Mouse (Mus musculus): ENCODE data around the gene Scml4. TPM values are rescaled to one million over a fixed set of nuclear protein-coding genes. Genes with fewer than 3 reads are reported as not detected.
A peak's percentile ranks its signal among the peaks of the same experiment; 100 is the strongest.

Gene Scml4
- total RNA-seq, 2 experiments from 2014 or later: 3.6 TPM

- intact Hi-C loops (cut with DNase I): loop anchor here (5.0 kb wide), 2 partner anchors 79 to 281 kb away; partner anchors contain the start of genes Nr2e1 and Ostm1
- Histone ChIP-seq H3K4me3 (no peak overlapping the region), H3K27ac (no peak overlapping the region)
- TF ChIP-seq CTCF (IDR thresholded peaks at IDR 0.05): no peak
- no peak for DNase-seq (ENCODE audit: extremely low spot score in 1 of 2, low spot score in 2 of 2)
These were observed 2.6 kb downstream of the Scml4 start for GRCm38 (mm10) chr10:42862806-42863205.

- intact Hi-C loops (cut with DNase I): loop anchor here (5.0 kb wide), 2 partner anchors 78 to 282 kb away; partner anchors contain the start of genes Nr2e1 and Ostm1
- TF ChIP-seq CTCF (IDR thresholded peaks at IDR 0.05): no peak
These were observed 3.6 kb downstream of the Scml4 start for GRCm38 (mm10) chr10:42863621-42864391.

GRCm38 (mm10) chr10:42864696-42865095, 4.5 kb downstream of the Scml4 start:
- no peak overlapping the region; the same call in 1 of the 2 replicates for H3K4me3 ChIP-seq
- DNase-seq (ENCODE audit: extremely low spot score in 1 of 2, low spot score in 2 of 2): no peak
- H3K27ac ChIP-seq: peak overlapping the region; percentile 59; the same call in 1 of the 2 replicates
- TF ChIP-seq CTCF (IDR thresholded peaks at IDR 0.05): no peak
- intact Hi-C loops (cut with DNase I): loop anchor here (5.0 kb wide), 2 partner anchors 78 to 282 kb away; partner anchors contain the start of genes Nr2e1 and Ostm1

More at GRCm38 (mm10) chr10:42863621-42864391, 3.6 kb downstream of the Scml4 start:
- peak overlapping the region; percentile 59 for H3K27ac ChIP-seq
- peak overlapping the region; percentile 46 for H3K4me3 ChIP-seq
- DNase-seq (ENCODE audit: extremely low spot score in 1 of 2, low spot score in 2 of 2): peak; percentile 64 to 69

- intact Hi-C loops (cut with DNase I): no loop called here
These were observed 8.2 kb downstream of the Scml4 start for GRCm38 (mm10) chr10:42868416-42868815.

GRCm38 (mm10) chr10:42869467-42869866, 9.3 kb downstream of the Scml4 start:
- no peak overlapping the region for H3K4me3 ChIP-seq
- no peak overlapping the region for H3K27ac ChIP-seq
- intact Hi-C loops (cut with DNase I): no loop called here
- no peak for TF ChIP-seq CTCF (IDR thresholded peaks at IDR 0.05)
- no peak for DNase-seq (ENCODE audit: extremely low spot score in 1 of 2, low spot score in 2 of 2)

More at GRCm38 (mm10) chr10:42868416-42868815, 8.2 kb downstream of the Scml4 start:
- no peak for DNase-seq (ENCODE audit: extremely low spot score in 1 of 2, low spot score in 2 of 2)
- H3K27ac ChIP-seq: no peak overlapping the region
- TF ChIP-seq CTCF (IDR thresholded peaks at IDR 0.05): no peak
- H3K4me3 ChIP-seq: no peak overlapping the region

GRCm38 (mm10) chr10:42872269-42873010, 12.3 kb downstream of the Scml4 start:
- TF ChIP-seq CTCF (IDR thresholded peaks at IDR 0.05): no peak
- Histone ChIP-seq H3K27ac (no peak overlapping the region), H3K4me3 (no peak overlapping the region)
- intact Hi-C loops (cut with DNase I): no loop called here
- no peak for DNase-seq (ENCODE audit: extremely low spot score in 1 of 2, low spot score in 2 of 2)

- H3K27ac ChIP-seq: no peak overlapping the region
These were observed 13.0 kb downstream of the Scml4 start for GRCm38 (mm10) chr10:42873077-42873595.

GRCm38 (mm10) chr10:42876172-42876571, 16.0 kb downstream of the Scml4 start:
- no peak overlapping the region for H3K4me3 ChIP-seq
- DNase-seq (ENCODE audit: extremely low spot score in 1 of 2, low spot score in 2 of 2): no peak
- intact Hi-C loops (cut with DNase I): no loop called here
- H3K27ac ChIP-seq: no peak overlapping the region
- no peak for TF ChIP-seq CTCF (IDR thresholded peaks at IDR 0.05)

More at GRCm38 (mm10) chr10:42873077-42873595, 13.0 kb downstream of the Scml4 start:
- intact Hi-C loops (cut with DNase I): no loop called here
- no peak for TF ChIP-seq CTCF (IDR thresholded peaks at IDR 0.05)
- DNase-seq (ENCODE audit: extremely low spot score in 1 of 2, low spot score in 2 of 2): no peak
- H3K4me3 ChIP-seq: no peak overlapping the region

GRCm38 (mm10) chr10:42879269-42879681, 19.1 kb downstream of the Scml4 start:
- TF ChIP-seq CTCF (IDR thresholded peaks at IDR 0.05): no peak
- no peak for DNase-seq (ENCODE audit: extremely low spot score in 1 of 2, low spot score in 2 of 2)
- no peak overlapping the region for H3K27ac ChIP-seq
- H3K4me3 ChIP-seq: no peak overlapping the region
- intact Hi-C loops (cut with DNase I): no loop called here

- no peak overlapping the region for H3K4me3 ChIP-seq
- intact Hi-C loops (cut with DNase I): no loop called here
- no peak for DNase-seq (ENCODE audit: extremely low spot score in 1 of 2, low spot score in 2 of 2)
- no peak for TF ChIP-seq CTCF (IDR thresholded peaks at IDR 0.05)
- no peak overlapping the region for H3K27ac ChIP-seq
These were observed 19.5 kb downstream of the Scml4 start for GRCm38 (mm10) chr10:42879682-42880081.

GRCm38 (mm10) chr10:42887040-42887439, 26.9 kb downstream of the Scml4 start:
- no peak for DNase-seq (ENCODE audit: extremely low spot score in 1 of 2, low spot score in 2 of 2)
- intact Hi-C loops (cut with DNase I): no loop called here
- no peak overlapping the region for H3K27ac ChIP-seq
- no peak overlapping the region for H3K4me3 ChIP-seq
- TF ChIP-seq CTCF (IDR thresholded peaks at IDR 0.05): no peak

GRCm38 (mm10) chr10:42888241-42888640, 28.1 kb downstream of the Scml4 start:
- DNase-seq (ENCODE audit: extremely low spot score in 1 of 2, low spot score in 2 of 2): no peak
- Histone ChIP-seq H3K27ac (no peak overlapping the region), H3K4me3 (no peak overlapping the region)
- intact Hi-C loops (cut with DNase I): no loop called here
- TF ChIP-seq CTCF (IDR thresholded peaks at IDR 0.05): no peak
